Comparison of ENCODE assay signal across 8 mouse cellular contexts in the genomic region with DNA sequence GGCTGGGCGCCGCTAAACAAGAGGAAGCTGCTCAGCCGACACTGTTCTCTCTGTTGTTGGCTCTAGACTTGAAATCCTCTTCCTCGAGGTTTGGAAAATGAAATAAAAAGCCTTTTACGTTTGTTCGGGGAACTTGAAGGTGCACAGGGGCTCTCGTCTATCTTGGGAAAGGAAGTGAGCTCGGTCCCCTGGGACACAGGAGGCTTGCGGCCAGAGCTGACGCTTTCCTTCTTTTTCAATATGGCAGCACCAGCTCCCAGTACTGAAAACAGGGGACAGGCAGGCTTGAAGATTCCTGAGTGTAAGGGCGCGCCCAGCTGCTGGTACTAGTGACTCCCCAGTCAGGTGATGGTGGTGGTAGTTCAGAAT. TPM values are rescaled to one million over a fixed set of nuclear protein-coding genes. Genes with fewer than 3 reads are reported as not detected.
DNase-seq lines count a peak whose midpoint lies in the region; ATAC-seq and TF ChIP-seq lines count a peak whose summit lies in the region.

No protein-coding gene starts in this region.

- TF ChIP-seq CTCF in lung, embryonic 14.5 days (IDR thresholded peaks at IDR 0.05; ENCODE audit: low read depth), result no peak

- H3K4me3 ChIP-seq in lung, embryonic 14.5 days (ENCODE audit: low read depth, low read length), result peak overlapping the region; percentile 22
- H3K4me3 ChIP-seq in forebrain, embryonic 13.5 days, result peak overlapping the region; percentile 55
- peak overlapping the region; percentile 33 for H3K4me3 ChIP-seq in limb, embryonic 13.5 days

- no peaks in the 10 kb centered on the region for H3K36me3 ChIP-seq in lung, embryonic 14.5 days (ENCODE audit: insufficient read depth)
- no peaks in the 10 kb centered on the region for H3K36me3 ChIP-seq in forebrain, embryonic 13.5 days (ENCODE audit: poor library complexity, severe bottlenecking)
- H3K36me3 ChIP-seq in limb, embryonic 13.5 days, result no peaks in the 10 kb centered on the region

- no peak overlapping the region for H3K9ac ChIP-seq in lung, embryonic 14.5 days
- H3K9ac ChIP-seq in forebrain, embryonic 13.5 days, result peak overlapping the region; percentile 58
- H3K9ac ChIP-seq in limb, embryonic 13.5 days, result no peak overlapping the region

- H3K27me3 ChIP-seq in lung, embryonic 14.5 days (ENCODE audit: insufficient read depth, low read length), result peaks cover 15% of the 10 kb centered on the region
- H3K27me3 ChIP-seq in forebrain, embryonic 13.5 days, result 0 out of 2 replicates have a peak, but pooled peaks cover 6% of the 10 kb centered on the region
- H3K27me3 ChIP-seq in limb, embryonic 13.5 days, result peaks cover 31% of the 10 kb centered on the region

- intact Hi-C loops in gastrocnemius, postnatal 36 days (cut with DNase I), result no loop called here

- H3K4me2 ChIP-seq in lung, embryonic 14.5 days, result peak overlapping the region; percentile 44
- peak overlapping the region; percentile 81 for H3K4me2 ChIP-seq in forebrain, embryonic 13.5 days
- H3K4me2 ChIP-seq in limb, embryonic 13.5 days (replicated peaks), result peak overlapping the region; percentile 60

- DNase-seq in adrenal gland, adult 2 months, result peak; percentile 10
- no peak for DNase-seq in adrenal gland, postnatal 4 days (ENCODE audit: low spot score in 2 of 2)
- peak; percentile 19 for DNase-seq in lung, embryonic 14.5 days
- DNase-seq in lung, adult 18-20 months, result no peak
- peak; percentile 16 for DNase-seq in right cerebral cortex, postnatal 14 days
- DNase-seq in gastrocnemius, postnatal 36 days, result no peak

- WGBS in lung, embryonic 14.5 days, result under 1% methylated on average over 12 of the region's 12 CpGs
- under 1% methylated on average over 12 of the region's 12 CpGs for WGBS in forebrain, embryonic 13.5 days
- 1% methylated on average over 12 of the region's 12 CpGs for WGBS in limb, embryonic 13.5 days

- no peak overlapping the region for H3K27ac ChIP-seq in lung, embryonic 14.5 days (ENCODE audit: low read depth)
- H3K27ac ChIP-seq in forebrain, embryonic 13.5 days, result no peak overlapping the region
- no peak overlapping the region for H3K27ac ChIP-seq in limb, embryonic 13.5 days

- no peaks in the 10 kb centered on the region for H3K9me3 ChIP-seq in lung, embryonic 14.5 days (ENCODE audit: low read depth, low read length)
- no peaks in the 10 kb centered on the region for H3K9me3 ChIP-seq in forebrain, embryonic 13.5 days (replicated peaks)
- H3K9me3 ChIP-seq in limb, embryonic 13.5 days, result no peaks in the 10 kb centered on the region

- ATAC-seq in lung, embryonic 14.5 days (ENCODE audit: insufficient read depth), result no peak
- ATAC-seq in forebrain, embryonic 13.5 days, result peak; percentile 65
- no peak for ATAC-seq in limb, embryonic 13.5 days (ENCODE audit: low FRiP score, low read depth)

- H3K4me1 ChIP-seq in lung, embryonic 14.5 days (ENCODE audit: insufficient read depth), result no peaks in the 10 kb centered on the region
- H3K4me1 ChIP-seq in forebrain, embryonic 13.5 days, result peaks cover 13% of the 10 kb centered on the region; the same call in 1 of the 2 replicates
- H3K4me1 ChIP-seq in limb, embryonic 13.5 days, result peaks cover 7% of the 10 kb centered on the region; the same call in 1 of the 2 replicates

RNA-seq across cellular contexts. Expression of gene Pcsk1, which starts 0.8 kb away (rescaled TPM):
- 10 to 100 TPM; 14.4 to 25.3 TPM for total RNA-seq in adrenal gland, adult 2 months (2021)
- 1.4 TPM in 2 replicates for polyA plus RNA-seq in adrenal gland, adult 2 months (2012; rRNA removed)
- total RNA-seq in adrenal gland, postnatal 4 days (2021), result 10 to 100 TPM; 12.7 to 14.4 TPM
- polyA plus RNA-seq in lung, embryonic 14.5 days (2014; fragmentation: Nextera tagmentation; extraction: Ambion mirVana), result 0.66 and 1.1 TPM in 2 replicates
- polyA plus RNA-seq in forebrain, embryonic 13.5 days (2015; fragmentation: Nextera tagmentation; extraction: Ambion mirVana), result 0.99 and 1.6 TPM in 2 replicates
- polyA plus RNA-seq in limb, embryonic 13.5 days (2015; fragmentation: Nextera tagmentation; extraction: Ambion mirVana), result 0.04 and 0.17 TPM in 2 replicates
- under 1 TPM; 0.30 to 0.71 TPM for total RNA-seq in gastrocnemius, postnatal 36 days (2021)

Comparison
In these comparisons a context has a peak if more than half of its experiments do, and no peak if none do; other contexts are left out.
1. DNase-seq: peak in adrenal gland, adult 2 months (single experiment), lung, embryonic 14.5 days (single experiment) and right cerebral cortex, postnatal 14 days (single experiment); none in adrenal gland, postnatal 4 days (0 of 2), lung, adult 18-20 months (0 of 2) and gastrocnemius, postnatal 36 days (0 of 2).
2. Peak in every context shown above with its lines, with median percentiles within 50 percentile points of each other: H3K4me2 ChIP-seq and H3K4me3 ChIP-seq.